Mouse (Mus musculus) spleen, adult 18-20 months (tissue): ENCODE results near the gene Aars2.

Experiments
- DNase-seq, 2 experiments: peaks; one replicate each; pipeline ENCODE4 v3.0.0; 2022; ENCODE audit warnings: mixed read lengths in 2 of 2

The Aars2 gene

DNA sequence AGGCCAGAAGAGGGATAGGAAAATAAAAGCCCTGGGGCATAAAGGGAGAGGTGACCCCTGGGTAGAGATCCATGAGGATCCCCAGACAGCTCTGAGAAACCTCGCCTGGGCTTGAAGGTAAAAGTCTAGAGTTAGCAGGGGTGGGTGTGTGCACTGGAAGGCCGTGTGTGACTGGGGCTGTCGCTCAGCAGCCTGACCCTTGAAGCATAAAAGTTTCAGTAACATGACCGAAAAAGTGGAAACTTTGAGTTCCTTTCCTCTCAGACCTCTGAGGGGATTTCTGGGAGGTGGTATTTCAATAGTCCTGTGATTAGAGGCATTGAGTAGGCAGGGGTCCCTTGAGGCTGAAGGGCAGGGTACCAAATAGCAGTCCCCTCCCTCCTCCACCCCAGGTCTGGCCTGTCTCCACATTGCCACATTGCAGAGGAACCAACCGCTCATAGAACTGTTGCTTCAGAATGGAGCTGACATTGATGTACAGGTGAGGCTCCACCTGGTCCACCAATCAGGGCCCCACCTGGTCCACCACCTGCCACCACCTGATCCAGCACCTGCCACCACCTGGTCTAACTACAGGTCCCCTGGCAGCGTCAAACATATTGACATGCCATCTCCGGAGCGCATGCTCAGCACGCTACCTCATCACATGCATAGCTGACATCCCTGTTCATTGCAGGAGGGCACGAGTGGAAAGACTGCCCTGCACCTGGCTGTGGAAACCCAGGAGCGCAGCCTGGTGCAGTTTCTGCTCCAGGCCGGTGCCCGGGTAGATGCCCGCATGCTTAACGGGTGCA lies 53.3 kb downstream of the Aars2 start:
- DNase-seq, result no peak

DNA sequence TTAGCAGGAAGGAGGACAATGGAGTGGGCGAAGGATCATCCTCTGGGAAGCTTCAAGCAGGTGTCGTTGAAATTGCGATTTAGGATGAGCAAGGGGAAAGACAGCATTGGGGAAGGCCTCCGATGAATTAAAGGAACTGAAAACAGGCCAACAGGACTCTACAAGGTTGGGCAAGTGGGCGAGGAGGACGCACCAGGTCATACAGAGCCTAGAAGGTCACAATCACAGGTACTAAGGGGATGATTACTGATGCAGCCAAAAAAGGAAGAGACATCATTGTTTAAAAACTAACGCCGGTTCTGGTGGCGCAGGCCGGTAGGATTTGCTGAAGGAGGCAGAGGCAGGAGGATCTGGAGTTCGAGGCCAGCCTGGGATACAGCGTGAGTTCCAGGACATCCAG lies 56.6 kb downstream of the Aars2 start:
- DNase-seq, result peak in 1 of 2 experiments; percentile 27

GRCm38 (mm10) chr17:45563655-45564530 lies 57.3 kb downstream of the Aars2 start, which contains the start of gene Slc35b2:
Gene Slc35b2 (plus strand): TSS chr17:45563874.
- DNase-seq, result peak; percentile 82 to 86

DNA sequence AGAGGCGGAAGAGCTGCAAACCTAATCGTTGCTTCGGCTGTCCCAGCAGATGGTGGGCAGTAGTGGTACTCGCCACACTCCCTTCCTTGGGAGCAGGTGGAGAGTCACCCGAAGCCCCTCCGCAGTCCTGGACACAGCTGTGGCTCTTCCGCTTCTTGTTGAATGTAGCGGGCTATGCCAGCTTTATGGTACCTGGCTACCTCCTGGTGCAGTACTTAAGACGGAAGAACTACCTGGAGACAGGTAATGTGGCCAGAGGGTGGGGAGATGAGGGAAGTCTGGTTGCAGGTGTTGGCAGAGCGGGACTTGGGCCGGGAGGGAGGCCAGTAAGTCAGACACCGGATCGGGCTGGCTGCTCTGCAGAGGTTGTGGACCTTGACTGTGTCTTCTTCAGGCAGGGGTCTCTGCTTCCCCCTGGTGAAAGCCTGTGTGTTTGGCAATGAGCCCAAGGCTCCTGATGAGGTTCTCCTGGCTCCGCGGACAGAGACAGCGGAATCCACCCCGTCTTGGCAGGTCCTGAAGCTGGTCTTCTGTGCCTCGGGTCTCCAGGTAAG lies 58.0 kb downstream of the Aars2 start:
- no peak for DNase-seq

DNA sequence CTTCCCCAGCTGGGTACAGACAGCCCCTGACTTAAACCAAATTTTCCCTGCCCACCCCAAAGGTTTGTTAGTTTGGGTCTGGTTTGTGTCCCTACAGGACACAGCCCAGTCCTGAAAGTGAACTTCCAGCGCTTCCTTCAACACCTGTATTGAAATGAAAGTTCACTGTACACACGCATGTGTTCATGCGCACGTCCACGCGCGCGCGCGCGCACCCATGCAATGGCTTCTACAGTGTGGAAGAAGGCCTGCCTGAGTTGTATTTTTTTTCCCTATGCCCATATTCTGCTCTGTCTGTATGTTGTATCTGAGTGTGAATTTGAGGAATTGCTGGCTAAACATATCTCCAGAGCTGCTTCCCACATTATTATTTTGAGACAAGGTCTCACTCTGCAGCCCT lies 58.5 kb downstream of the Aars2 start:
- no peak for DNase-seq

GRCm38 (mm10) chr17:45566031-45566359 lies 59.4 kb downstream of the Aars2 start:
- DNase-seq, result no peak

DNA sequence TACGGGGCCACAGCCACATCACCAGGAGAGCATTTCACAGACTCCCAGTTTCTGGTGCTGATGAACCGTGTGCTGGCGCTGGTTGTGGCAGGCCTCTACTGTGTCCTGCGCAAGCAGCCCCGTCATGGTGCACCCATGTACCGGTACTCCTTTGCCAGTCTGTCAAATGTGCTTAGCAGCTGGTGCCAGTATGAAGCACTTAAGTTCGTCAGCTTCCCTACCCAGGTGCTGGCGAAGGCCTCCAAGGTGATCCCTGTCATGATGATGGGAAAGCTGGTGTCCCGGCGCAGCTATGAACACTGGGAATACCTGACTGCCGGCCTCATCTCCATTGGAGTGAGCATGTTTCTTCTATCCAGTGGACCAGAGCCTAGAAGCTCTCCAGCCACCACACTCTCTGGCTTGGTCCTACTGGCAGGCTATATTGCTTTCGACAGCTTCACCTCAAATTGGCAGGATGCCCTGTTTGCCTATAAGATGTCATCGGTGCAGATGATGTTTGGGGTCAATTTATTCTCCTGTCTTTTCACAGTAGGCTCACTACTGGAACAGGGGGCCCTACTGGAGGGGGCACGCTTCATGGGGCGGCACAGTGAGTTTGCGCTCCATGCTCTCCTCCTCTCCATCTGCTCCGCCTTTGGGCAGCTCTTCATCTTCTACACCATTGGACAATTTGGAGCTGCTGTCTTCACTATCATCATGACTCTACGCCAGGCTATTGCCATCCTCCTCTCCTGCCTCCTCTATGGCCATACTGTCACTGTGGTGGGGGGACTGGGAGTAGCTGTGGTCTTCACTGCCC lies 59.9 kb downstream of the Aars2 start:
- no peak for DNase-seq

- DNase-seq, result no peak
Observed at GRCm38 (mm10) chr17:45567162-45567601, 60.5 kb downstream of the Aars2 start.

DNA sequence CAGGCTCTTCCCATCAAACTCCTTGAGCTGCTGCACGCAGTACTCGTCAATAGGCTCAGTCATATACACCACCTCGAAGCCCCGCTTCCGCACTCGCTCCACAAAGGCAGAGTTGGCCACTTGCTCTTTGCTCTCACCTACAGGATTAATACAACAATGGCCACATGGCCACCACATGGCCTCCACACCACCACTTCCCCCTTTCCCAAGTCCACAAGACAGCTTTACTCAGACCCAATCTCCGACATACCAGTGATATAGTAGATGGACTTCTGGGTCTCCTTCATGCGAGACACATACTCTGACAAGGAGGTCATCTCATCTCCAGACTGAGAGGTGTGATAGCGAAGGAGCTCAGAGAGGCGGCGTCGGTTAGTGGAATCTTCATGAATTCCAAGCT lies 62.3 kb downstream of the Aars2 start:
- DNase-seq, result no peak

GRCm38 (mm10) chr17:45569999-45570398 lies 63.4 kb downstream of the Aars2 start:
- no peak for DNase-seq
